Mouse (Mus musculus) CH12.LX (cell line): Measurements from ENCODE around the gene Adamts6. TPM values are rescaled to one million over a fixed set of nuclear protein-coding genes. Genes with fewer than 3 reads are reported as not detected.

Source experiments
- DNase-seq: peaks from one replicate; pipeline ENCODE4 v3.0.0-alpha.2; 2013; ENCODE audit errors: extremely low read depth
- H3K27ac ChIP-seq: 2 replicates; pipeline ENCODE4 v1.5.1; 2012; ENCODE audit warnings: low read depth, mild to moderate bottlenecking, control low read depth, moderate library complexity; ENCODE audit not compliant: insufficient read depth
- H3K27me3 ChIP-seq: replicated peaks from 2 replicates; pipeline ENCODE3; 2012; ENCODE audit warnings: inconsistent platforms
- H3K36me3 ChIP-seq, 2 experiments: replicated peaks in 1 of 2; 2 replicates each; pipeline versions ENCODE3 to v1.6.1; 2012; ENCODE audit warnings: inconsistent platforms in 1 of 2, low read length in 1 of 2, mild to moderate bottlenecking in 1 of 2, mixed read lengths in 1 of 2, moderate library complexity in 1 of 2; ENCODE audit not compliant: control insufficient read depth in 1 of 2, insufficient read depth in 1 of 2
- H3K4me1 ChIP-seq, 2 experiments: 2 replicates each; pipeline ENCODE4 v1.6.1; 2012; ENCODE audit warnings: inconsistent platforms in 1 of 2, moderate library complexity in 1 of 2; ENCODE audit not compliant: insufficient read depth in 2 of 2, control insufficient read depth in 1 of 2
- H3K4me2 ChIP-seq: 2 replicates; pipeline ENCODE4 v1.6.1; 2012; ENCODE audit warnings: low read depth, mild to moderate bottlenecking, control low read depth; ENCODE audit not compliant: poor library complexity, insufficient read depth, severe bottlenecking
- H3K4me3 ChIP-seq, 3 experiments: fragments of 150-350 bp in 1 of 3; sonication (generic) in 1 of 3; replicated peaks in 1 of 3; 2 replicates each; pipeline versions ENCODE3 to v1.5.1; 2011 to 2012; ENCODE audit warnings: low read depth in 2 of 3, low read length in 2 of 3, mild to moderate bottlenecking in 2 of 3, moderate library complexity in 2 of 3, control low read depth in 1 of 3, improper control_type of control experiment in 1 of 3, inconsistent platforms in 1 of 3, mixed read lengths in 1 of 3; ENCODE audit not compliant: poor library complexity in 1 of 3
- H3K79me2 ChIP-seq: replicated peaks from 2 replicates; pipeline ENCODE4 v1.6.1; 2012; ENCODE audit warnings: mild to moderate bottlenecking, moderate library complexity; ENCODE audit not compliant: control insufficient read depth, poor library complexity, insufficient read depth, severe bottlenecking; ENCODE audit errors: extremely low read depth
- H3K9ac ChIP-seq: 2 replicates; pipeline ENCODE4 v1.6.1; 2012; ENCODE audit warnings: low read depth, mild to moderate bottlenecking, control low read depth, moderate library complexity; ENCODE audit not compliant: insufficient read depth
- H3K9me3 ChIP-seq: replicated peaks from 2 replicates; pipeline ENCODE3; 2012; ENCODE audit warnings: low read length, inconsistent platforms, mixed read lengths
- BHLHE40 ChIP-seq: IDR thresholded peaks from 2 replicates; pipeline ENCODE4 v1.6.1; 2011; ENCODE audit warnings: mild to moderate bottlenecking, low read depth, low read length, improper control_type of control experiment
- CHD1 ChIP-seq: IDR thresholded peaks from 2 replicates; pipeline ENCODE4 v1.6.1; 2012; ENCODE audit warnings: low read depth, low read length, improper control_type of control experiment, inconsistent platforms
- CTCF ChIP-seq, 2 experiments: IDR thresholded peaks in 1 of 2; conservative IDR thresholded peaks in 1 of 2; 2 replicates each; pipeline ENCODE4 v1.5.1; 2011 to 2012; ENCODE audit warnings: low read depth in 2 of 2, low read length in 2 of 2, improper control_type of control experiment in 1 of 2, inconsistent platforms in 1 of 2, mild to moderate bottlenecking in 1 of 2, moderate library complexity in 1 of 2
- E2F4 ChIP-seq: IDR thresholded peaks from 2 replicates; pipeline ENCODE4 v1.6.1; 2011; ENCODE audit warnings: low read depth, low read length, improper control_type of control experiment; ENCODE audit not compliant: insufficient replicate concordance
- EP300 ChIP-seq: IDR thresholded peaks from 2 replicates; pipeline ENCODE4 v1.6.1; 2011; ENCODE audit warnings: low read length, improper control_type of control experiment
- HCFC1 ChIP-seq: IDR thresholded peaks from 2 replicates; pipeline ENCODE4 v1.6.1; 2012; ENCODE audit warnings: low read depth, mild to moderate bottlenecking, inconsistent platforms, low read length, improper control_type of control experiment
- IRF4 ChIP-seq: IDR thresholded peaks from 2 replicates; pipeline ENCODE4 v1.6.1; 2014; ENCODE audit warnings: low read depth, mild to moderate bottlenecking, inconsistent platforms, low read length, improper control_type of control experiment
- MAX ChIP-seq: IDR thresholded peaks from 2 replicates; pipeline ENCODE4 v1.6.1; 2011; ENCODE audit warnings: low read length, improper control_type of control experiment
- MAZ ChIP-seq: IDR thresholded peaks from 2 replicates; pipeline ENCODE4 v1.6.1; 2012; ENCODE audit warnings: low read depth, mild to moderate bottlenecking, inconsistent platforms, low read length, improper control_type of control experiment, moderate library complexity
- MEF2A ChIP-seq: IDR thresholded peaks from 2 replicates; pipeline ENCODE4 v1.6.1; 2014; ENCODE audit warnings: low read depth, mild to moderate bottlenecking, inconsistent platforms, low read length, improper control_type of control experiment, borderline replicate concordance
- NELFE ChIP-seq: IDR thresholded peaks from 2 replicates; pipeline ENCODE4 v1.6.1; 2011; ENCODE audit warnings: low read depth, low read length, improper control_type of control experiment
- PAX5 ChIP-seq: IDR thresholded peaks from 2 replicates; pipeline ENCODE4 v1.6.1; 2012; ENCODE audit warnings: low read length, inconsistent platforms, mixed read lengths
- POLR2A ChIP-seq: IDR thresholded peaks from 2 replicates; pipeline ENCODE4 v1.6.1; 2011; ENCODE audit warnings: low read depth, mild to moderate bottlenecking, improper control_type of control experiment, low read length
- POLR2AphosphoS2 ChIP-seq: IDR thresholded peaks from 2 replicates; pipeline ENCODE4 v1.6.1; 2011; ENCODE audit warnings: low read depth, low read length, improper control_type of control experiment
- RCOR1 ChIP-seq: conservative IDR thresholded peaks from 2 replicates; pipeline ENCODE4 v1.6.1; 2012; ENCODE audit warnings: low read depth, mild to moderate bottlenecking, inconsistent platforms, low read length, improper control_type of control experiment
- SIN3A ChIP-seq: IDR thresholded peaks from 2 replicates; pipeline ENCODE4 v1.6.1; 2012; ENCODE audit warnings: low read length, improper control_type of control experiment, inconsistent platforms
- TBP ChIP-seq: conservative IDR thresholded peaks from 2 replicates; pipeline ENCODE4 v1.6.1; 2011; ENCODE audit warnings: low read depth, low read length, improper control_type of control experiment
- TCF12 ChIP-seq: IDR thresholded peaks from 2 replicates; pipeline ENCODE4 v1.6.1; 2014; ENCODE audit warnings: low read depth, mild to moderate bottlenecking, inconsistent platforms, low read length, improper control_type of control experiment
- UBTF ChIP-seq: IDR thresholded peaks from 2 replicates; pipeline ENCODE4 v1.6.1; 2012; ENCODE audit warnings: low read depth, mild to moderate bottlenecking, inconsistent platforms, low read length, improper control_type of control experiment, moderate library complexity
- USF2 ChIP-seq: conservative IDR thresholded peaks from 2 replicates; pipeline ENCODE4 v1.6.1; 2011; ENCODE audit warnings: low read depth, low read length, improper control_type of control experiment
- dilution Hi-C: fragments of 300-500 bp; cut with MboI; formaldehyde crosslinking; loops from 2 replicates; pipeline ENCODE4 v1.14.3; 2020; ENCODE audit warnings: low sequenced_read_pairs; ENCODE audit not compliant: extremely low pct_unique_long_range_greater_than_20kb, extremely low pct_ligation_motif_present
- in situ Hi-C: fragments of 300-500 bp; cut with MboI; formaldehyde crosslinking; loops from 3 replicates; pipeline ENCODE4 v1.14.3; 2019; ENCODE audit warnings: low sequenced_read_pairs, low pct_ligation_motif_present, low pct_unique_long_range_greater_than_20kb, mixed read lengths
- polyA plus RNA-seq: library from polyadenylated mRNA; unstranded; fragments of >175 nt; gene quantifications from 2 replicates; pipeline ENCODE4 v1.2.1, GENCODE M21; 2012; ENCODE audit warnings: low read depth; ENCODE audit not compliant: insufficient read length
- total RNA-seq, 2 experiments: library from RNA; depleted of rRNA; stranded (reverse); fragments of 300-350 nt in 1 of 2; fragments of >200 nt in 1 of 2; gene quantifications; 2 replicates each; pipeline ENCODE4 v1.2.3; 2012 to 2014

Gene Adamts6
- total and polyA plus RNA-seq, 3 experiments: 0.34 to 1.1 (median 0.72) TPM

DNA sequence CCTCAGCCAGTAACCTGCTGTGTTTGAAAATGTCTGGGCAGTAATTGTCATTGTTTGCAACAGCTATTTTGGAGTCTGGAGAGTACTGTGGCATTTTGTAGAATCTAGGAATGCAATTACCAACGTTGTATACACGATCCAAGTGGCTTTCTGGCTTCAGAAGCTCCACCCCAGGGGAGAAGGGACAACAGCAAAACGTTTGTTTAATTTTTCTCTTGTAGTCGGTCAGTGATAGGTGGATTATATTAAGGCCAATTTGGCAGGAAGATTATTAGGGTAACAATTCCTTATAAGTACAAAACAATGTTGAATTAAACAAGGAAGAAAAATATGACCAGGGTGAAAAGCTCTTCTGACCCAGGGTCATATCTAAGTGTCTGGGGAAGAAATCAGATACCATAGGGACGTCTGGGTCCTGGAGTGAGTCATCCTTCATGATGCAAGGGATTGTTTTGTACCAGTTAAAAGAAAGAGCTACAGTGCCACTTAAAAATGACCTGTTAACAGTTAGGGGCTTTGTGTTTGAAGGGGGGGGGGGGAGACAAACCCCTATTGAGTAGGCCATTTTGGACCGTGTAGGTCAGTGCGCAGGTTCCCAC is 229.2 kb downstream of the Adamts6 start (continued):
- no peak for TF ChIP-seq UBTF

DNA sequence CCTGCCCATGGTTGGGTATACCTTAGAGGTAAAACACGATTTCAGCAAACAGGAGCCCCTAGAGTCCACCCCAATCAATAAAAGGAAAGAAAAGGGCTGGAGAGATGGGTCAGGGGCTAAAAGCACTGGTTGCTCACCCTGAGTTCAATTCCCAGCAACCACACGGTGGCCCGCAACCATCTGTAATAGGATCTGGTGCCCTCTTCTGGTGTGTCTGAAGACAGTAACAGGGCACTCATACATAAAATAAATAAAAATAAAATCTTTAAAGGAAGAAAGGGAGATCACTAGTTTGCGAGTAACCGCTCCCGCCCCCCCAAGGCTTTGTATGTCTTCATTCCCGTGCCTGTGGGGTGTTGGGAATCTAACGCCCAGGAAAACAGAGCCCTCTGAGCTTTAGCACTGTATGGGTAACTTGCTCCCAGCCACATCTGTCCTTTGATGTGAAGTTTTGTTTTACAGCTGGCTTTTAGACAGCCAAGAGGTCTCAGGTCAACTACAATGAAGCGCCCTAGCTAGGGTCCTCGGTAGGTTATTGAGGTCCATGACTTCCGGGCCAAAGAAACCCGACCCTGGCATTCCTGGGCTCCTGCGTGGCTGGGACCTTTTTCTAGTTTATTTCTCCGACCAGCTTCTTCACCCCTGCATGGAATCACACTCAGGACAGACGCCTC is 230.1 kb downstream of the Adamts6 start:
- in situ Hi-C loops (no loop called here), dilution Hi-C loops (no loop called here)
- no peak for TF ChIP-seq USF2
- TF ChIP-seq NELFE: no peak
- TF ChIP-seq RCOR1: no peak
- TF ChIP-seq MAZ: no peak
- no peak for TF ChIP-seq TCF12
- TF ChIP-seq BHLHE40: no peak
- TF ChIP-seq POLR2A: no peak
- TF ChIP-seq E2F4: no peak
- no peak for TF ChIP-seq PAX5
- TF ChIP-seq UBTF: no peak
- TF ChIP-seq HCFC1: no peak
- TF ChIP-seq CHD1: no peak
- TF ChIP-seq SIN3A: no peak
- TF ChIP-seq MAX: no peak
- no peak for TF ChIP-seq POLR2AphosphoS2
- TF ChIP-seq EP300: no peak
- no peak for TF ChIP-seq IRF4
- no peak for TF ChIP-seq TBP
- TF ChIP-seq CTCF (conservative IDR thresholded peaks at IDR 0.05 in 1 of 2, IDR thresholded peaks at IDR 0.05 in 1 of 2; ENCODE audit: low read depth in 2 of 2, low read length in 2 of 2): no peak
- peaks cover 5% of the 10 kb centered on the region for H3K9me3 ChIP-seq
- no peak overlapping the region for H3K27ac ChIP-seq
- H3K4me2 ChIP-seq: no peak overlapping the region
- DNase-seq: no peak
- H3K79me2 ChIP-seq: no peaks in the 10 kb centered on the region
- no peak overlapping the region for H3K4me3 ChIP-seq
- no peaks in the 10 kb centered on the region for H3K27me3 ChIP-seq
- peaks cover 2 to 5% of the 10 kb centered on the region in 2 experiments; a peak in 1 of 4 replicates for H3K4me1 ChIP-seq
- no peak overlapping the region for H3K9ac ChIP-seq
- no peaks in the 10 kb centered on the region for H3K36me3 ChIP-seq

DNA sequence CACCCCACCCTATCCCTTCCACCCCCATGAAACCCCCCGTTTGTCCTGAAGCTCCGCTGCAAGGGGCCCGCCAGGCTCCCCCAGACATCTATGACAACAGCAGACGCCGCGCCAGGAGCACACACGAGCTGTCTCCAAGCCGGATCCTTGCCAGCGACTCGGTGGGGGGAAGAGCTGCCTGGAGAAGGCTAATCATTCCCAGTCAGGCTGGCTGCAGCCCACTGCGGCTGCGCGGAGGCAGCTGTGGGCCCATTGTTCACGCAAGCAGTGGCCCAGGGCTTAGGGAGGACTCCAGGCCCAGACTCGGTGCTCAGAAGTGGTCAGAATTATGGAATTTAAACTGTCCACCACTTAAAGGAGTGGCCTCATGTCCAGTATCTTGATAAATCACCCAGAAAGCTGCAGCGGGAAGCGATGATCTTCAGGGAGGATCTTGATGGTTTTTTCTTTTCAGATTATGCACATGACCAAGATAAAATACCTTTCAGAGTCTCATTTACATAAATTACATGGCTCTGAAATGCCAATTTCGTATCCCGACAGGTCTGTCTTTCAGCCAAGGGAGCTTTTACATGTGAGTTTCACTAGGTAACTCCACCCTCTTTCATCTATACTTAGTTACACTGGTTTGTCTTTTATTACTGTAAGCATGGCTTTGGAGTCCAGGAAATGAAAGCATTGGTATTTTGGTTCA is 230.8 kb downstream of the Adamts6 start:
- H3K27ac ChIP-seq: no peak overlapping the region
- H3K4me3 ChIP-seq: no peak overlapping the region
- in situ Hi-C loops: no loop called here
- H3K9me3 ChIP-seq: peaks cover 5% of the 10 kb centered on the region
- H3K9ac ChIP-seq: no peak overlapping the region
- no peak for TF ChIP-seq SIN3A
- no peak for TF ChIP-seq E2F4
- no peak for TF ChIP-seq MEF2A
- TF ChIP-seq POLR2AphosphoS2: no peak
- no peaks in the 10 kb centered on the region for H3K27me3 ChIP-seq
- no peak overlapping the region for H3K4me2 ChIP-seq
- H3K4me1 ChIP-seq: peaks cover 2 to 5% of the 10 kb centered on the region in 2 experiments; a peak in 1 of 4 replicates
- DNase-seq: no peak
- no peaks in the 10 kb centered on the region for H3K36me3 ChIP-seq
- no peaks in the 10 kb centered on the region for H3K79me2 ChIP-seq
- dilution Hi-C loops: no loop called here
